Mouse (Mus musculus) c-Kit-positive CD71-positive TER-119-positive erythroid progenitor cells, embryonic 14.5 days (primary cell): ENCODE results near the gene Bpifc.
"Not testable (repeated sequence)": the region's sequence is repeated elsewhere in the genome, so short reads cannot be mapped to it uniquely, and the experiment has no call there.

Experiments used
- DNase-seq: peaks from one replicate; pipeline ENCODE4 v3.0.0-alpha.2; 2013; ENCODE audit warnings: low spot score

Bpifc gene

DNA sequence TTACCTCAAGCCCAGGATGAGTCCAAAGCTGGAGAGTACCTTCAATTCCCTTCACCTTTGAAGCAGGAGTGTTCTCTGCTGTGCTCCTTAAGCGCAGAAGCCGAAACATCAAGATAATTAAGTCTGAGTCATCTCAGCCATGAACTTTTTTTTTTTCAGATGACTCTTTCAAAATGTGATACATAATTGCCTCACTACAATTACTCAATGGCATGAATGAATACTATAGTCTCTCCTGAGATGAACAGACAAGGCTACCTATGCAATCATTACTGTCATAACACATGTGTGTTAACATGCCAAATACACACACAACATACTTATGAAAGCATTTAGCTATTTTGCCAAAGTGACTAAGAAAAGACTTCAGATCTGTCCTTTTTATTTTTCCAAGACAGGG lies at the start of gene Bpifc:
Bpifc (minus strand) TSS at position 115 of the 400 bp plus-strand sequence.
- no peak for DNase-seq

DNA sequence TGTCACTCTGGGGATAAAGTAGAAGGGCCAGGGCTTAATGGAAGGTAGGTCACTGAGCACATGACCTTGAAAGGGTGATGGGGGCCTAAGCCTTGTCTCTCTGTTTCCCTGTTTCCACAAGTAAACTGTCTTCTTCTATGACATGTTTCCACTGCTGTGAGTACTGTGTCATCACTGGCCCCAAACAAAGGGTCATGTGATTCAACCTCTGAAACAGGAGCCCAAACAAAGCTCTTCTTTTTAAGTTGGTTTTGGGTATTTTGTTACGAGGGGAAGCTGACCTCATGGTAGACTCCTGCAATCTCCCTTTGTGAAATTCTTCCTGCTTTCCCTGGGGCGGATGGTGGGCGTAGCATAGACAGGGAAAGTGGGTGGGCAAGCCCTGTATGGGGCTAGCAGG lies 48.6 kb upstream of the Bpifc start:
- no peak for DNase-seq

DNA sequence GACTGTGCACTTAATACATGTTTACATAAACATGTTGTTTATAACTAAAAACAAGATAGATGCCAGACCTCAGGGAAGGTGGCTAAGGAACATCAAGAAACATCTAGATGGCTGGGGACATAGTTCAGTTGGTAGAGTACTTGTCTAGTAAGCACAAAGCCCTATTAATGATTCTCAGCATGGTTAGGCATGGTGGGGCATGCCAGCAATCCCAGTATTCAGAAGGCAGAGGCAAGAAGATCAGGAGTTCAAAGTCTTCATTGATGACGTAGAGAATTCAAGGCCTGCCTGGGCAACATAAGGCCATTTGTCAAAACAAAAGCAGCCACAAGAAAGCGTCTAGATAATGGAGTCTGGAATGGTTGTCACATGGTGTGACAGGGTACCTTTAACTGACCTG lies 46.0 kb upstream of the Bpifc start:
- DNase-seq: no peak

DNA sequence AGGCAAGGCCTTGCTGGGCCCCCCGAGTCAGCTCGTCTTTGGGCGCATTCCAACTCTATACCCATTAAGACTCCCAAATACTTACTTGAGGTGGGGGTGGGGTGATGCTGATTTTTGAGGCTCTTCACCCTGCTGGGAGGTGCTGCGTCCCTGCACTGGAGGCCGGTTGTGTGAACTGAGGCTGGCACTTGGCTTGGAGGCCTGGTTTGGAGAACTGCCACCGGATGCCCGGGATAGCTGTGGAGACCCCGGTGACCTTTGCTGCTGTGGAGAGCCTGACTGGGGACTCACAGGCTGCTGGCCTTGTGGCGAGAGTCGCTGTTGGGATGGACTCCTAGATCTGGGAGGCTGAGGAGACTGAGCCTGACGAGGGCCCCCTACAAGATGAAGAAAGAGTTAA lies 45.6 kb upstream of the Bpifc start:
- no peak for DNase-seq

DNA sequence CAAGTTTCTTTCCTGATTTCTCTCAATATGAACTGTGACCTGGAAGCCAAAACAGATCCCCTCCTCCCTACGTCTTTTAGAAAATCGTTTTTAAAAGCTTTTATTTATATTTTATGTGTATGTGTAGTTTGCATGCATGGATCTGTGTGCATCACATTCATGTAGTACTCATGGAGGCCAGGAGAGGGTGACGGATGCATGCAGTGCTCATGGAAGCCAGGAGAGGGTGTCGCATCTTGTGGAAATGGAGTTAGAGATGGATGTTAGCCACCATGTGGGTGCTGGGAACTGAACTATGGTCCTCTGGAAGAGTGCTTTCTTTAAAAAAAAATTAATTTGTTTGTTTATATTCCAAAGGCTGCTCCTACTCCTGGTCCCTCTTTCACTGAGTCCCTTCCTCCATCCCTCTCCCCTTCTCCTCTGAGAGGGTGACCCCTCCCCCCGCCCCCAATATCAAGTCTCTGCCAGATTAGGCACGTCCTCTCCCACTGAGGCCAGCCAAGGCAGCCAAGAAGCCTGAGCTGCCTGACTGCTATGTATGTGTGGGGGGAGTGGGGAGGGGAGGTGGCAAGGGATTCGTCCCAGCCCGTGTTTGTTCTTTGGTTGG lies 44.7 kb upstream of the Bpifc start:
- DNase-seq: no peak

DNA sequence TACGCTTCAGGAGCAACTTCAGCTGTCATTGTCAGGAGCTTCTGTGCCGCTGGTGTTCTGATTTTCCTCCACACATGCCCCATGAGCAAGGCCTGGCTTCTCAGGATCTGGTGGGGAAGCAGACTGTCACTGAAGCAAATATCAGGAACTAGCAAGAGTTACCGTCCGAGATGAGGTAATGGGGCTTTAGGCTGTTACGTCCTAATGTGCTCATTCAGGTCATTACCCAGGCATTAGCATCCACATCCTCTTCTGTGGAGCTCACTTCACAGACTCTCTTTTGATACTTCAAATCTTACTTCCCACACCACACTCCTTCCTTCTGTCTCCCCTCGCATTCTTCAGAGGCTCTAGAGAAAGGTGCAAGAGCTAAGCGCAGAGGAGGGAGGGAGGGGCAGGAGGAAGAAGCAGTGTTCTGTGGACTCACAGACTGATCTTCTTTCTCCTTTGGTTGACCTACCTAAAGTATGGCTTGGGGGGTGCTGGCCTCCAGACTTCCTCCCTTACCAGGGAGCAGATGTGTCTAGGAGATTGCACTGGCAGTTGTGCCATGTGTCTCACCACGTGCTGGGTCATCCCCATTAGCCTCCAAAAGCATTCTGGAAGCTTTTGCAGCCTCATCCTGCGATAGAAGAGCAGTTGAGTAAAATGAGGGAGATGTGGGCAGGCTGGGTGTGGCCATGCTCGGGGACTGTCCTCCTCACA lies 41.3 kb upstream of the Bpifc start:
- peak; percentile 18 for DNase-seq

DNA sequence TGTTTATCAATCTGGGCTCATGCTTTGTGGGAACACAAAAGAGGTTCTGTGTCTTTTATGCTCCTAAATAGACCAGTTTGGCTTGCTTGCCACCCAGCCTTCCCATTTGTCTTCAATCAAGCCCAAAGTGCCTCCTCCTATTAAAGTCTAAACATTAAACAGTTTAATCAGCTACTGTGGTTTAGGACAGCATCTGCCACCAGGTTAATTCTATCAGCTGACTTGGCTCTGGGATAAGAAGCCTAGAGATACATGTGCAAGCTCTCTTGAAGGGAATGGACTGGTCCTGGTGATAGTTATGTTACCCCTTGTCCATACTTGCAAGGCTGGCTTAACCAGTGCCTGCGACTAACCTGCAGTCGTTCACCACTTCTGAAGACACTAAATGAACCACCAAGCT lies 38.8 kb upstream of the Bpifc start:
- no peak for DNase-seq

DNA sequence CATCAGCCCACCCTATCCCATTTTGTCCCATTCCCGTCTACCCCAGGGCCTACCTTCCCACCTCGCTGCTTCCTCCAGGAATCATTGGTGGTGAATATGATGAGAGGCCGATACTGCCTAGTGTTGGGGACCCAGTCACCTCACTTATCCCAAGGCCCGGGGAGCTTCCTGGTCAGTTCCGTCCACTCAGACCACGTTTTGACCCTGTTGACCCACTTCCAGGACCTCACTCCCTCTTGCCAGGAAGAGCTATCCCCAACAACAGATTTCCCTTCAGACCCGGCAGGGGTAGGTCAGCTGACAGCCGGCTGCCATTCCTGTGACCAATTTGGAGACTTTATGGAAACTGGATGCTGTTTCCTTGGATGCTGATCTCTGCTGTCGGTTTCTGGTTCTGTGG lies 36.1 kb upstream of the Bpifc start:
- no peak for DNase-seq

DNA sequence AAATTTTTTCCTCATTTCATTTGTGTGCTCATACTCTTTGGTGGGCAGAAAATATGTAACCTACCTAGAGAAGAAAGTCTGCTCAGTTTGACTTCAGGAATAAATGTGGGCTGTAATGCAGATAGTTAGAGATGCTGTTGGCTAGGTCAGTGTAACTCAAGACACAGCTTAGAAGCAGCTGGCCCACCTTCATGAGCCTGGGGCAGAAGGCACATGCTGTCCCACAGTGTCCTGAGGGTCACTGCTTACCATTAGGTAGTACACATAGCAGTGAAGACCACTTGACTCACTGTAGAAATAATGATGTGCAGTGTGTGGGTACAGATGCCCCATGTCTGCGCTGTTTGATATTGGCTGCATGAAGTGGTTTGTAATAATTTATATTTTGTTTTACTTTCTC lies 34.7 kb upstream of the Bpifc start:
- DNase-seq: no peak

DNA sequence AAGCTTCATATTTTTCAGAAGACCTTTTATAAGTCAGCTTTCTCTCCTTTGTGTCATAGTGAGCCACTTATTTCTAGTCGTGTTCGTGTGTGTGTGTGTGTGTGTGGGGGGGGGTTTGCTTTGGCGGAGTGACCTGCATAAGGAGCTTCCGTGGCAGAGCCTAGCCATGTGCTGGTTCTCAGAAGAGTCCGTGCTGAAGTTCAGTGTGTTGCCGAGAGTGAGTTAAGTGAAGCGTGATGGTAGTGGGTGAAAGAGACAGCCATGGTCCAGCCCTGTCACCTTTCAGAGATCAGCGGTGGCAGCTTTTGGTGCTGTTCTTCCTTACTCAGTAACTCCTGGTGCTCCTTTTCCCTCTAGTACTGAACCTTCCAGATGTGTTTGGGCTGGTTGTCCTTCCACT lies 32.4 kb upstream of the Bpifc start:
- no peak for DNase-seq

DNA sequence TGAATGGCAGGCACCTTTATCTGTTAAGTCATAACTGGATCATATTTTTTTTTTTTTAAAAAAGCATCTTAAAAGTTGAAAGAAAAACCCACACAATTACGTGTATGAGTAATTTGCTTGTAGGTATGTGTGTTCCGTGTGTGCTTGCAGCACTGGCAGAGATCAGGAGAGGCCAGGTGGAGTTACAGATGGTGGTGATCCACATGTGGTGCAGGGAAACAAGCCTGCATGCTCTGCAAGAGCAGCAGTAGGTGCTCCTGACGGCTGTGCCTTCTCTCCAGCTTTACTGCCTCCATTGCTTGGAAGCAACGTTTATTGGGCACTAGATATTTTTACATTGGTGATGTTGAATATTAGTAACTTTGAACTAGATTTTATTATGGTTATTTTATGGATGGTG lies 32.0 kb upstream of the Bpifc start:
- DNase-seq: no peak

DNA sequence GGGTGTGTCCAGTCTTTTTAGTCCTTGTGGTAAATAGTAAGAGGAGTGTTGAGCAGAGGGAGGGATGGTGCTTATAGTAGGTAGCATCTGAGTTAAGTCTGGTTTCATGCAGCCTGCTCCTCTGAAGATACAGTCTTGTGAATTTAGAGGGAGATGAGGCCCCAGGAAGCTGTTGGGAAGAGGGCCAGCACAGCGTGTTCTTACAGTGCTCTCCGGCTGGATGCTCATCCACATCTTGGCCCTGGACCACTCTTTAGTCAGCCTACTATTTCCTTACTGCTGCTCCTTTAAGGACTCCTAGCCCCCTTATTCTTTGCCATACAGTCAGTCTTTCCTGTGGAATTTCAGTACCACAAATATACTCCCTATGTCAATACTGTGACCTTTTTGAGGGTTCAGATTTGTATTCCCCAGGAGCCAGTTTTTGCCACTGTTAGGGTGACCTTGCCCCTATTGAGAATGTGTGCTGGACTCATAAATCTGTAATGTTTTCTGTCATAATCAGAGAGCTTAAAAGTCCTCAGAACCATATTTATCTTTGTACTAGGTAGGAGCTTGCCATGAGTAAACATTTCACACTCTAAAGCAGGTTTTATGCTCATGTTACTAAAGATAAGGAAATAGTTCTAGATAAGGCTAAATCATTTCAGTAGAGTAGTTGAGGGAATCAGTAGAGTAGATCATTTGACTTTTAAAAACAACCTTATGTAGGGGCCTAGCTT lies 22.5 kb upstream of the Bpifc start:
- no peak for DNase-seq

DNA sequence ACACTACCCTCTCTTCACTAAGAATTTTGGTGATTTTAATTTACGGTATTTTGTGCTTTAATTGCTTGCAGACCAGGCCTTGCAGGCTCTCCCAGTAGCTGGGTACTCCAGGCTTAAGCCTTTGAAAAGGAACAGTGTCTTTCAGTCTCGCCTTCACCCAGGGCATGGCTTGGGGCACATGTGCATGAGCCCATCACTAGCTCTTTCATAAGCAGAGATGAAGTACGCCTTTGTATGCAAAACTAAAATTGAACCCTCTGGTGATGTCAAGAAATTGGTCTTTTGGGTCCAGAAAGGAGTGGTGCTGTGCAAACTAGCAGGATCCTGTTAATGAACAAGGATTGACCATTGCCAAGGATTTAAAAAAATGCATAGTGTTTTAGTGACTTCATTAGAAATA lies 20.8 kb upstream of the Bpifc start:
- DNase-seq: no peak

DNA sequence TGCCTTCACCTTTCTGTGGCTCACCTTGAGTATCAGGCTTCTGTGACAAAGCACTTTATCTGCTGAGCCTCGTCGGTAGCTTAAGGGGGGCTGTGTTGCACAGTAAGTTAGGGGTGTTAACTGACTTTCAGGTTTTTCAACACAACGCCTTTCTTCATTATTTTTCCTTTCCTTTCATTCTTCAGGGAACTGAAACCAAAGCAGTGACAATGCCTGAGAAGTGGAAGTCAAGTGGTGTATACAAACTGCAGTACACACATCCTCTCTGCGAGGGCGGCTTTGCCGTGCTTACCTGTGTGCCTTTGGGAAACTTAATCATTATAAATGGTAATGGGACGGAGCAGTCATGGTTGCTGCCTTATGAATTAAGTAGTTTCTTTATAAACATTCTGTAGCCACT lies 19.0 kb upstream of the Bpifc start:
- DNase-seq: no peak

DNA sequence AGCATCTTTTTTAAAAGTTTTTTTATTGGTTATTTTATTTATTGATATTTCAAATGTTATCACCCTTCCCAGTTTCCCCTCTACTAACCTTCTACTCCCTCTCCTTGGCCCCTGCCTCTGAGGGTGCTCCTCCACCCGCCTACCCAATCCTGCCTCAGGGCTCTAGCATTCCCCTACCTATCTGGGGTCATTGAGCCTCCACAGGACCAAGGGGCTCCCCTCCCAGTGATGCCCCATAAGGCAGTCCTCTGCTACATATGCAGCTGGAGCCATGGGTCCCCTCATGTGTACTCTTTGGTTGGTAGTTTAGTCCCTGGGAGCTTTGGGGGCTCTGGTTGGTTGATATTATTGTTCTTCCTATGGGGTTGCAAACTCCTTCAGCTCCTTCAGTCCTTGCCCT lies 15.1 kb upstream of the Bpifc start:
- not testable (repeated sequence) for DNase-seq

DNA sequence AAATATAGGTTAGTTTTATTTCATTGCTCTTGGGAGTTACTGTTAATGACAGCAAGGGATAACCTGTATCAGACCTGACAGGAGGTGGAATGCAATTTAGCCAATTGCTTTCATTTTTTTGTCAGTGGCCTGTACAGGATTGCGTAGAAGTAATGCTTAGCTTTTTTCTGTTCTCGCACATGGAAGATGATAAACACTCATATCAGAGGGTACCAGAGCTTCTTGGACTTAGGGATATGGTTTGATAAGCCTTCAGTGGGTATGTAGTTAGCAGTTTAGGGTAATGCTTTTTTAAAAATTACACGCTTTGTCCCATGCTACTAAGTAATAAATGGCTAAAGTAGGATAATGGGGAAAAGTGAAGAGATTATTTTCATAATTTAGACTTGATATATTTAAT lies 14.7 kb upstream of the Bpifc start:
- DNase-seq: peak; percentile 94

DNA sequence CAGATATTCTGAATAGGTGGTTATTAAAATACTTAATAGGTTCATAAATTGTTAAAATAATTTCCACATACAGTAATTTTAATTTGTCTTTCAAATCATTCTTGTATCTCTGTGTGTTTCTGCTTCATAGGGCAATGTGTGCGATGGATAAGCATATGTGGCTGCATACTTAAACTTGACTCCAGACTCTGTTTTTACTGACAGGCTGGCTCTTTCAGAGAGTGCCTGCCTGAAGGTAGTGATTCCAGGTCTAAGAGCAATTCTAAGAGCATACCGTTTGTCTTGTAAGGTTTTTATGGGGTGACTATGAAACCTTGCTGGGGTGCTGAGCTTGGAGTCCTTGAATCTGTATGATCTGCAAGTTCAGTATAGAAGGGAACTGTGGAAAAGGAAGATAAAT lies 14.2 kb upstream of the Bpifc start:
- no peak for DNase-seq

DNA sequence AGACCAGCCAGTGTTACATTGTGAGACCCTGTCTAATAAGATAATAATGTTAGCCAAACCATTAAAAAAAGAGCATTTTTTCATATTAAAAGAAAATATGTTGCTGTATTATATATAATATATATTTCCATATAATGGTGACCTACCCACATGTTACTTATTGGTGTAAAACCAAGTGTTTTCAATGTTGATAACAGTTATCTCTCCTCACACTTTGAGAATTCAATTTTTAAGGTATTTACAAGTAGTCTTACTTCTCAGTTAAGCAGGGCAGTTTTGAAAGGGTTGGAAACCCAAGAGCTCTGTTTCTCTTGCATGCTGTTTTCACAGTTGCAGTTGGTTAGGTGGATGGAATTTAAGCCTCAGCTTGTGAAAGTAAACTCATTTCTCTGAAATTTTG lies 11.5 kb upstream of the Bpifc start:
- peak; percentile 45 for DNase-seq

DNA sequence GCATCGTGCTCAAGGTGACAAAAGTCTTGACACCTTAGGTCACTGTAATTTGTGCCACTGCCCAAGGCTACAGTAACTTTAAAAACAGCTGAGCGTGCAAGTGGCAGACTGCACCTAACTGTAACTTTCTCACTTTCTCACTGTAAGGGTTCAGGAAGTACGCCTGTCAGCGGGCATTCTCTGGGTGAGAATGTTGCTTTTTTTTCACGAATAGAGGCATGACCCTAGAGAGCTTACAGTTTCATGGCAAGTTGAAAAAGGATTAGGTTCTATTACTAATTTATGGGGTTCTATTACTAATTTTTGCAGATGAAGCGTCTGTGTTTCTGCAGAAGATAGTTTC lies 10.8 kb upstream of the Bpifc start:
- DNase-seq: no peak

DNA sequence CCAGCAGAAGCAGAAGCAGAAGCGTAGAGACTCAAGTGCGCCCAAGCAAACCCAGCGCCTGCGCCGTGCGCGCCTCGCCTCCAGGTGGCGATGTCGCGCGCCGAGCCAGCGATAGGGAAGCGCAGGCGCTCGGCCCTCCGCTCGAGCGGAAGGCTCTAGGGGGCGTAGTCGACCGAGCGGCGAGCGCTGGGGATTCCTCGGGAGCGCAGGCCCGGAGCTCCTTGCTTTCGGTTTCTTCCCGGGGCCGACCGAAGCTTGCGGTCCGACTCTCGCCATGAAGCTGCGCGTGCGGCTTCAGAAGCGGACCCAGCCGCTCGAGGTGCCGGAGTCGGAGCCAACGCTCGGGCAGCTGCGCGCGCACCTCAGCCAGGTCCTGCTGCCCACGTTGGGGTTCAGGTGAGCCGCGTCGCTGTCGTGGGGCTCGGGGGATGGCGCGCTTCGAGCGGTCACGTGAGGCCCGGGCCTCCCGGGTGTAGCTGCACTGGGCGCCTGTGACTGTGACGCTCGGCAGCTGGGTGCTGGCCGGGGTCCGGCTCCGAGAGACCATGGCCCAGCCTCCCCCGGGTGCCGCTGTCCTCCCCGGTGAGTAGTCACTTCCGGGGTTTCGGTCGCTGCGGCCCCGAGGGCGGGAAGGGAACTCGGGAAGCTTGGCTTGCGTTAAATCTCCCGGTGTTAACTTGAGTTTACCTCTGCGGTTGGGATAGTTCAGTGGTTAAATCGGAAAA lies 10.2 kb upstream of the Bpifc start, which contains the start of gene Fbxo7:
Fbxo7 (plus strand) TSS at position 224 of the 725 bp plus-strand sequence.
- peak; percentile 90 for DNase-seq

DNA sequence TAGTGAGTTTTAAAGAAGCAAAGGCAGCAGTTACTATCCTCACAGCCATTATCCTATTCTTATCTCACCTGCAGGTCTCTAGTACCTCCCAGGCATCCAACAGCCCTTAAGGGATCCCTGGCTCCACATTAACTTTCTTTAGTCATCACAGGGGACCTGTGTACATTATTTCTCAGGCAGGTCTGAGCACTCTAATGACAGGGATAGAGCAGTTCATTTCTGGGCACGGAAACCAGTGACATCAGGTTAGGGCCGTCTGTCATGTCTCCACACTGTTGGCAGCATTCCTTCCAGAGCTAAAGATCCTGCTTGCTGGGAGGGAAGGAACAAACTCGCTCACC lies 9.7 kb upstream of the Bpifc start:
- no peak for DNase-seq

DNA sequence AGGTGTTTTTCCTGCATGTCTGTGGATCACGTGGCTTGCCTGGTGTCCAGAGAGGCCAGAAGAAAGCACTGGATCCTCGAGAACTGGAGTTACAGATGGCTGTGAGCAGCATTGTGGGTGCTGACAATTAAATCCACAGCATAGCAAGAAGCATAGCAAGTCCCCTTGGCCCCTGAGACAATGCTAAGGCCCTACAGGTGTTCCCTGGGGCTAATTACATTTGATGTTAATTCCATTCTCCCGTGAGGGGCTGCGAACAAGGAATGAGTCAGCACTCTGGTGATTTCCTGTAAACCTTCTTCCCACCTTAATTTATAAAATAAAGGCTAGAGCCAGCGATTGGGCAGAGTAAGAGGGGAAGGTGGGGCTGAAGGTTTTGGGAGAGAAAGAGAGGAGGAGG lies 7.1 kb upstream of the Bpifc start:
- no peak for DNase-seq

DNA sequence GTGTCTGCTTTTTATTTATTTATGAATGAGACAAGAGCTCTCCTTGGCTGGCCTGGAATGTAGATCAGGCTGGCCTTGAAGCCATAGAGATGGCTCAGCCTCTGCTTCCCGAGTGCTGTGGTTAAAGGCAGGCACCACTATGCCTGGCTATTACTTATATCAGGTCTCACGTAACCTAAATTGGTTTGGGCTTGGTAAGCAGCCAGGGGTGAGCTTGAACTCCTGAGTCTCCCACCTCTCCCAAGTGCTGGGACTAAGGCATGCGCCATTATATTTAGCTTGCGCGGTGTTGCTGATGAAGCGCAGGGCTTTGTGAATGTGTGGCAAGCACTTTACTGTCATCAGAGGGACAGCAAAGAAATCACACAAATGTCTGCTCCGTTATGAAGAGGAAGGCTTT lies 6.1 kb upstream of the Bpifc start:
- DNase-seq: no peak
